In genomic region chr6:4600085-4600657, GRCm38 (mm10) we compare ENCODE assay signal across 8 mouse cellular contexts. TPM values are rescaled to one million over a fixed set of nuclear protein-coding genes. Genes with fewer than 3 reads are reported as not detected.
DNase-seq lines count a peak whose midpoint lies in the region; ATAC-seq and TF ChIP-seq lines count a peak whose summit lies in the region.

No protein-coding gene starts in this region.

- 26% methylated on average over 7 of the region's 7 CpGs for WGBS in kidney, embryonic 15.5 days
- WGBS in hindbrain, embryonic 15.5 days, result 30% methylated on average over 7 of the region's 7 CpGs
- WGBS in midbrain, embryonic 14.5 days, result 42% methylated on average over 7 of the region's 7 CpGs

- peaks cover 19% of the 10 kb centered on the region for H3K4me1 ChIP-seq in kidney, embryonic 15.5 days
- H3K4me1 ChIP-seq in bone marrow macrophage, adult 2 months (ENCODE audit: control insufficient read depth, insufficient read depth, low read length), result peaks cover 5% of the 10 kb centered on the region
- peaks cover 28% of the 10 kb centered on the region for H3K4me1 ChIP-seq in hindbrain, embryonic 15.5 days (replicated peaks)
- peaks cover 18% of the 10 kb centered on the region for H3K4me1 ChIP-seq in midbrain, embryonic 14.5 days (ENCODE audit: control insufficient read depth, insufficient read depth, low read length)

- peak overlapping the region; percentile 85 for H3K4me2 ChIP-seq in kidney, embryonic 15.5 days
- H3K4me2 ChIP-seq in hindbrain, embryonic 15.5 days, result peak overlapping the region; percentile 90
- H3K4me2 ChIP-seq in midbrain, embryonic 14.5 days (ENCODE audit: low read length), result peak overlapping the region; percentile 87

- TF ChIP-seq CTCF in bone marrow macrophage, adult 2 months (IDR thresholded peaks at IDR 0.05; ENCODE audit: low read depth, low read length), result no peak

- H3K36me3 ChIP-seq in kidney, embryonic 15.5 days, result no peaks in the 10 kb centered on the region
- no peaks in the 10 kb centered on the region for H3K36me3 ChIP-seq in hindbrain, embryonic 15.5 days
- H3K36me3 ChIP-seq in midbrain, embryonic 14.5 days (ENCODE audit: control insufficient read depth, insufficient read depth, low read length), result no peaks in the 10 kb centered on the region

- no peaks in the 10 kb centered on the region for H3K9me3 ChIP-seq in kidney, embryonic 15.5 days (replicated peaks)
- no peaks in the 10 kb centered on the region for H3K9me3 ChIP-seq in hindbrain, embryonic 15.5 days
- H3K9me3 ChIP-seq in midbrain, embryonic 14.5 days (ENCODE audit: control insufficient read depth, low read length), result no peaks in the 10 kb centered on the region

- no peaks in the 10 kb centered on the region for H3K27me3 ChIP-seq in kidney, embryonic 15.5 days
- H3K27me3 ChIP-seq in hindbrain, embryonic 15.5 days, result no peaks in the 10 kb centered on the region
- H3K27me3 ChIP-seq in midbrain, embryonic 14.5 days (ENCODE audit: control insufficient read depth, insufficient read depth, low read length), result no peaks in the 10 kb centered on the region

- peak overlapping the region; percentile 84 for H3K9ac ChIP-seq in kidney, embryonic 15.5 days
- H3K9ac ChIP-seq in hindbrain, embryonic 15.5 days, result peak overlapping the region; percentile 87
- H3K9ac ChIP-seq in midbrain, embryonic 14.5 days (replicated peaks; ENCODE audit: low read length), result peak overlapping the region; percentile 97

- DNase-seq in kidney, postnatal 10 days, result no peak
- DNase-seq in midbrain, embryonic 14.5 days, result peak; percentile 14
- no peak for DNase-seq in adrenal gland, adult 2 months
- no peak for DNase-seq in adrenal gland, postnatal 10 days
- no peak for DNase-seq in left cerebral cortex, adult 11 months (ENCODE audit: low spot score)

- H3K27ac ChIP-seq in kidney, embryonic 15.5 days, result peak overlapping the region; percentile 97
- H3K27ac ChIP-seq in bone marrow macrophage, adult 2 months (ENCODE audit: insufficient read depth, low read depth, low read length), result no peak overlapping the region
- H3K27ac ChIP-seq in hindbrain, embryonic 15.5 days (replicated peaks), result peak overlapping the region; percentile 96
- peak overlapping the region; percentile 97 for H3K27ac ChIP-seq in midbrain, embryonic 14.5 days (replicated peaks; ENCODE audit: low read depth, low read length)

- H3K4me3 ChIP-seq in kidney, embryonic 15.5 days (replicated peaks), result peak overlapping the region; percentile 83
- peak overlapping the region; percentile 80 for H3K4me3 ChIP-seq in bone marrow macrophage, adult 2 months (ENCODE audit: insufficient read depth, low read length)
- peak overlapping the region; percentile 74 for H3K4me3 ChIP-seq in hindbrain, embryonic 15.5 days
- H3K4me3 ChIP-seq in midbrain, embryonic 14.5 days (replicated peaks; ENCODE audit: low read depth, low read length), result peak overlapping the region; percentile 71

- no peak for TF ChIP-seq POLR2A in bone marrow macrophage, adult 2 months (IDR thresholded peaks at IDR 0.05; ENCODE audit: borderline replicate concordance, low read depth, low read length)

- ATAC-seq in kidney, embryonic 15.5 days (replicated peaks; ENCODE audit: low FRiP score), result no peak; the same call in 1 of the 2 replicates
- peak; percentile 45 for ATAC-seq in hindbrain, embryonic 15.5 days (ENCODE audit: low FRiP score, low read depth)
- no peak for ATAC-seq in midbrain, embryonic 14.5 days (ENCODE audit: low FRiP score, low TSS enrichment)

RNA-seq across cellular contexts. Expression of gene Casd1, which starts 0.5 kb away (rescaled TPM):
- polyA plus RNA-seq in kidney, embryonic 15.5 days (2015; fragmentation: Nextera tagmentation; extraction: Ambion mirVana), result 31.6 and 34.1 TPM in 2 replicates
- polyA plus RNA-seq in bone marrow macrophage, adult 2 months (2012; ENCODE audit: insufficient read depth, insufficient read length, missing spikeins), result 22.1 and 22.7 TPM in 2 replicates
- polyA plus RNA-seq in hindbrain, embryonic 15.5 days (2015; fragmentation: Nextera tagmentation; extraction: Ambion mirVana), result 43.2 and 44.6 TPM in 2 replicates
- 43.2 and 61.9 TPM in 2 replicates for polyA plus RNA-seq in midbrain, embryonic 14.5 days (2014; fragmentation: Nextera tagmentation; extraction: Ambion mirVana)
- total RNA-seq in adrenal gland, adult 2 months (2021), result 10 to 100 TPM; 27.5 to 32.3 TPM
- 25.6 and 36.5 TPM in 2 replicates for polyA plus RNA-seq in adrenal gland, adult 2 months (2012; rRNA removed)
- 10 to 100 TPM; 32.7 to 34.9 TPM for total RNA-seq in adrenal gland, postnatal 10 days (2021)
